Mouse (Mus musculus) heart, embryonic 11.5 days (tissue): ENCODE results near the gene Lyzl6. TPM values are rescaled to one million over a fixed set of nuclear protein-coding genes. Genes with fewer than 3 reads are reported as not detected.
A peak's percentile ranks its signal among the peaks of the same experiment; 100 is the strongest.

Experiments
- ATAC-seq: fragments of 200-750 bp; cut with Nextera tagmentation; replicated peaks from 2 replicates; pipeline ENCODE4 v1.8.0; 2017; ENCODE audit warnings: moderate library complexity; ENCODE audit not compliant: insufficient number of reproducible peaks, low FRiP score, low TSS enrichment
- H3K27ac ChIP-seq: fragments of 300-500 bp; sonication (generic); 2 replicates; pipeline ENCODE4 v1.5.1; 2014; ENCODE audit warnings: mild to moderate bottlenecking, low read depth, low read length
- H3K27me3 ChIP-seq: fragments of 300-500 bp; sonication (generic); 2 replicates; pipeline ENCODE4 v1.6.1; 2014; ENCODE audit warnings: mild to moderate bottlenecking, low read length, mixed read lengths; ENCODE audit not compliant: control insufficient read depth, insufficient read depth
- H3K36me3 ChIP-seq: fragments of 300-500 bp; sonication (generic); 2 replicates; pipeline ENCODE4 v1.6.1; 2014; ENCODE audit warnings: mild to moderate bottlenecking, low read length, moderate library complexity, mixed read lengths; ENCODE audit not compliant: control insufficient read depth, insufficient read depth
- H3K4me1 ChIP-seq: fragments of 300-500 bp; sonication (generic); 2 replicates; pipeline ENCODE4 v1.6.1; 2014; ENCODE audit warnings: low read length; ENCODE audit not compliant: control insufficient read depth, insufficient read depth
- H3K4me2 ChIP-seq: fragments of 300-500 bp; sonication (generic); 2 replicates; pipeline ENCODE4 v1.6.1; 2014; ENCODE audit warnings: mild to moderate bottlenecking, moderate library complexity
- H3K4me3 ChIP-seq: fragments of 300-500 bp; sonication (generic); 2 replicates; pipeline ENCODE4 v1.5.1; 2014; ENCODE audit warnings: low read depth, low read length
- H3K9ac ChIP-seq: fragments of 300-500 bp; sonication (generic); 2 replicates; pipeline ENCODE4 v1.6.1; 2014; ENCODE audit warnings: mild to moderate bottlenecking, low read depth, low read length, moderate library complexity
- H3K9me3 ChIP-seq: fragments of 300-500 bp; sonication (generic); replicated peaks from 2 replicates; pipeline ENCODE4 v1.6.1; 2016; ENCODE audit warnings: low read length; ENCODE audit not compliant: control insufficient read depth
- WGBS: fragments of 180-500 bp; shearing (Covaris S2); extraction: QIAGEN DNeasy Blood & Tissue Kit; methylation state at CpG from one replicate; pipeline ENCODE4 v1.1.7; 2014; ENCODE audit not compliant: insufficient replicate concordance; 5-methylcytosine and 5-hydroxymethylcytosine counted together
- polyA plus RNA-seq: library from polyadenylated mRNA; unstranded; fragments of >200 nt; fragmentation: Nextera tagmentation; extraction: Ambion mirVana; gene quantifications from 2 replicates; pipeline ENCODE4 v1.2.1, GENCODE M21; 2014

Lyzl6 gene
- polyA plus RNA-seq, 1 experiment from 2014 or later = not detected

DNA sequence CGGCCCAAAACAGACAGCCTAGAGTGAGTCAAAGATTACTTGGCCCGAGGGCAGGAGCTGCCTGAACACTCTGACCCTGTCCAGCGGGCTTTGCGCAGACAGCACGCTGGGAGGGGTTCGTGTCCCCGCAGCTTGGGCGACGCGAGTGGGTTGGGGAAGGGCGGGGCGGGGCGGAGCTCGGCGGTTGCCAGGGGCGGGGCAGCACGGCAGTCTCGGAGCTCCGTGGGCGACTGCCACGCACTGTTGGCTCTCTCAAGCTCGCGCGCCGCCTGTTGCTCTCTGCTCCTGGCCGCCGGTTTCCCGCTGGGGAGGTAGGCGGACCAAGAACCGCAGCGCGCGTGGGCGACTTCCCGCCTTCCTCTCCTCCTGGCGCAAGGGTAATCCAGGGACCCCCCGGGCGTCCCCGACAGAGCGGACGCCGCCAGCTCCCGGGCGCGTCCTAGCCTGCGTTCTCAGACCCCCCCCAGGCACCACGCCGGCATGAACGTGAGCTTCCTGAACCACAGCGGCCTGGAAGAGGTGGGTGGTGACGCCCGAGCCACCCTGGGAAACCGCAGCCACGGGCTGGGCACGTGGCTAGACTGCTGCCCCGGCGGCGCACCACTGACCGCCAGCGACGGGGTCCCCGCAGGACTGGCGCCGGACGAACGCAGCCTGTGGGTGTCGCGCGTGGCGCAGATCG, 10.8 kb upstream of the Lyzl6 start, which contains the start of gene Rprml:
Gene Rprml (plus strand): TSS at position 270 of the 682 bp plus-strand sequence.
- ATAC-seq = no peak
- Histone ChIP-seq H3K4me3 (peak within 1 kb of the TSS; percentile 44), H3K4me1 (peaks cover 9% of the 10 kb centered on the region), H3K27me3 (peaks cover 77% of the 10 kb centered on the region), H3K9ac (no peak within 1 kb of the TSS), H3K4me2 (peak within 1 kb of the TSS; percentile 72), H3K27ac (no peak within 1 kb of the TSS), H3K9me3 (no peaks in the 10 kb centered on the region), H3K36me3 (no peaks in the 10 kb centered on the region)
- WGBS = under 1% methylated on average over 56 of the region's 71 CpGs

DNA sequence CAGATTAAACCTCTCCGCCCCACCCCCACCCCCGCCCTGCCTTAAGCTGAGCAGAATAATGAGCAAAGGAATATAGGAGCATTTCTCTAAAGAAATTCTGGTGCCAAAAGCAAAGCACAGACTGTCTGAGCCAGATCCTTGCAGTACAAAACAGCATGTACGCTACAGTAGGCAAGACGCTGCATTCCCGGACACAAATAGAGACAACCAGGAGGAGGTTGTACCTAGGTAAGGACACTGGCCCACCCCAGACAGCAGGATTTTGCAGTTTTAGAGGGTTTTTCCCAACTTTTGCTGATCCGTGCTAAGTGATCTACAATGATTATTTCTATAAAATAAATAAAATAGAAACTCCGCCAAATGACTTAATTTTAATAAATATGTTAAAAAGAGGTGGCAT, 10.0 kb upstream of the Lyzl6 start:
- ATAC-seq = no peak
- peaks cover 69% of the 10 kb centered on the region for H3K27me3 ChIP-seq
- H3K36me3 ChIP-seq = no peaks in the 10 kb centered on the region
- no peak overlapping the region for H3K27ac ChIP-seq
- H3K9ac ChIP-seq = no peak overlapping the region
- 34% methylated on average over 7 of the region's 7 CpGs for WGBS
- no peak overlapping the region for H3K4me3 ChIP-seq
- H3K4me1 ChIP-seq = peaks cover 9% of the 10 kb centered on the region
- H3K9me3 ChIP-seq = no peaks in the 10 kb centered on the region
- no peak overlapping the region for H3K4me2 ChIP-seq

DNA sequence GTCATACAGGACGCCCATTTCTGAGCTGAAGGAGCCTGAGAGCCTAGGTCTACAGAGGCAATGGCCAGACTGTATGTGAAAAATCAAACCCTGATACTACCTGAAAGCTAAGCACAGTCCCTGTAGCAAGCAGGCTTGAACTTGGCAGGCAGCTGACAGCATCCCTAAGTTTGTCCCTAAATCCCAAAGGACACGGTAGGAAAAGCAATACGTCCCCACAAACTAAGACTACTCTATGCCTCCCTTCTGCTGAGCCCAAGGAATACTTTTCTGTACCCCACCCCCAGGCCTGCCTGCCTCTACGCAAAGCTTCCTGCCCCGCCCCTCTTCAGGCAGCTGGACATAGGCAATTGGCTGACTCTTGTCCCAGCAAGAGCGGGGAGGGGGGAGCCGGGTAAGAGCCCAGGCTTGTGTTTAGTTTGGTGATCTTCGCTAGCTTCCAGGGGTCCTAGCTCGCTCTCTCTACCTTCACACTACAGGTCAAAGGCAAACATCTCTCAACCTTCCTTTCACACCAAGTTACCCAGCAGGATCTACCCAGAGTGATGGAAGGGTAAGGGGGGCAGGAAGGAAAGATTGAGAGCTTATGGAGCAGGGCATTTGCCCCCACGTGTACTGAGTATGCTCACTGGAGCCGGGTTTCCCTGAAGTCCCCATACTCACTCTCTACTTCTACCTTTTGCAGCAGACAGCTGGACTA, 9.4 kb upstream of the Lyzl6 start:
- H3K9me3 ChIP-seq = no peaks in the 10 kb centered on the region
- WGBS = 11% methylated on average over 11 of the region's 11 CpGs
- peaks cover 63% of the 10 kb centered on the region for H3K27me3 ChIP-seq

DNA sequence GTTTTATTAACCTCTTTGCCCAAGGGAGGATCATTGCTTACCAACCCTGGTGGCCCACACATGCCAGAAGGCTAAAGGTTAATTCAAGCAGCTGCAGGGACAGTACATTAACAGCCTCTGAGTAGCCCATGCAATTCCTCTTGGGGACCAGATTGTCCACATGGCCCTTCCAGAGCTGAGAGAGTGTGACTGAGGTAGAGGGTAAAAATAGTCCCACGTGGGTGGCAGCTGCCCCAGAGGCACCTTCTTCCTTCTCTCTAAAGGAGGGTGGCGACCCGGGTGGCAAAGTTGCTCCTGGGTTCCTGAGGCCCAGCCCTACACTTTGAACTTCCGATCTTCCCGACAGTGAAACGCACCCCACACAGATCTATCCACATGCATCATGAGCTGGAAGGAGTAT, 7.6 kb upstream of the Lyzl6 start:
- H3K36me3 ChIP-seq = no peaks in the 10 kb centered on the region
- H3K4me3 ChIP-seq = no peak overlapping the region
- no peak overlapping the region for H3K27ac ChIP-seq
- H3K9ac ChIP-seq = no peak overlapping the region
- H3K4me2 ChIP-seq = no peak overlapping the region
- WGBS = 82% methylated on average over 6 of the region's 6 CpGs
- no peak for ATAC-seq
- peaks cover 9% of the 10 kb centered on the region for H3K4me1 ChIP-seq
- H3K9me3 ChIP-seq = no peaks in the 10 kb centered on the region
- peaks cover 45% of the 10 kb centered on the region for H3K27me3 ChIP-seq

More for the DNA sequence above, 9.4 kb upstream of the Lyzl6 start:
- Histone ChIP-seq H3K4me1 (peaks cover 9% of the 10 kb centered on the region), H3K36me3 (no peaks in the 10 kb centered on the region), H3K9ac (no peak overlapping the region), H3K4me3 (no peak overlapping the region), H3K4me2 (no peak overlapping the region), H3K27ac (no peak overlapping the region)
- no peak for ATAC-seq

DNA sequence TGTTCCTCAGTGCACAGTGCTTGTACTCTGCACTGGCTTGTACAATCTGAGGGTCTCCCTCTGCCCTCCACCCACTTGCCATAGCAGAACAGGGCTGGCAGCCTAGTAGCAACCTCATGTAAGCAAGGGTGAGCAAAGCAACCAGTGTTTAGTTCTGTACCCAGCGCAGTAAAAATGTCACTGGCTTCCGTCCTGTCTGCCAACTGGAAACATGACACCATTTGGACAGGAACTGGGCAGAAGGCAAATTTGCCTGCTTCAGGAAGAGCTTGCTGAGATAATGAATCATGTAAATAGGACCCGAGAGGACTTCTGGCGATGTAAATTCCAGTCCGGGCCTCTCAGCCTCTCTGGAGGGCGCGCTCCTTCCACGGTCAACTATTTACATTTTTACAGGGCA, 7.0 kb upstream of the Lyzl6 start:
- no peak overlapping the region for H3K4me3 ChIP-seq
- H3K27me3 ChIP-seq = peaks cover 40% of the 10 kb centered on the region
- H3K36me3 ChIP-seq = no peaks in the 10 kb centered on the region
- 64% methylated on average over 8 of the region's 8 CpGs for WGBS
- H3K27ac ChIP-seq = no peak overlapping the region
- peaks cover 9% of the 10 kb centered on the region for H3K4me1 ChIP-seq
- H3K9ac ChIP-seq = no peak overlapping the region
- no peak overlapping the region for H3K4me2 ChIP-seq
- no peak for ATAC-seq
- H3K9me3 ChIP-seq = no peaks in the 10 kb centered on the region

DNA sequence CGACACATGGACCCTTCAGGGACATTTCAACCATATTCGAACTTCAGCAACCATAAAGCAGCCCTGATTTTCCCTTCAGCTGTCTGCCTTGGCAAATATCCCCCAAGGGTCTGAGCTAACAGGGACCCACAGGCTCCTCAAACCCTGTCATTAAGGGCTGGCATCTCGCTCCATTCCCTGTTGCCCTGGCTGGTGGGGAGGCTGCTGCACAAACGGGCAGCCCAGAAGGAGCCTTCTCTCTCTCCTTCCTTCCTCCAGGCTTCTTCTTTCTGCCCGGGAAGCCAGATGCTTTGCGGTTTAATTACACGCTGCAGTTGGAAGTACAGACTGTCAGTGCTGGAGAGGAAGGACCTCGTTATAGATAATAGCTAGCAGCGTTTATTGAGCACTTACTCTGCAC, 4.5 kb upstream of the Lyzl6 start:
- Histone ChIP-seq H3K27me3 (peaks cover 28% of the 10 kb centered on the region), H3K36me3 (no peaks in the 10 kb centered on the region)
- WGBS = 65% methylated on average over 9 of the region's 9 CpGs

DNA sequence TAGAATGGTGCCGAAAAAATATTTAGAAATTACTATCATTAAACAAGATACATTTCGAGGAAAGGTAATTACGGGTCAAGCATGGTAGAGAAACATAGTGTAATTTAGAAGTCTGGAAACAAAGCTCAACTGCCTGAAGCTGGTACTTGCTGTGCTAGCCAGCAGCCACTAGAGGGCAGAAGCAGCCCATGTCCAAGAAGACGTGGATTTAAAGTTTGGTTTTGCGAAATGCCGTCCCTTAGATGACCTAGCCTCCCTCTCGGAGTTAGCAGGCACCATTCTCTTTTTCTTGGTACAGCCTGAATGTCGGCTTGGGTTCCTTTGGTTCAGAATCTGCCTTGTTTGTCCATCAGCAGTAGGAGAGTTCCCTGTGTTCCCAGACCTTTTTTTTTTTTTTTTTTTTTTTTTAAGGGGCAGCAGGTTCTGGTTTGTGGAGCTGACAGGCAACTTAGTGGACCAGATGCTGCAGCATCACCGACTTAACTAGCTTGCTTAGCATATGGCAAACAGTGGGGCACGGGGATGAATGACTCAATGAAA, 787 bp upstream of the Lyzl6 start:
- Histone ChIP-seq H3K4me1 (no peaks in the 10 kb centered on the region), H3K9ac (no peak overlapping the region), H3K9me3 (no peaks in the 10 kb centered on the region), H3K4me3 (no peak overlapping the region), H3K27ac (no peak overlapping the region), H3K4me2 (peak overlapping the region; percentile 34; the same call in 1 of the 2 replicates), H3K27me3 (peaks cover 15% of the 10 kb centered on the region), H3K36me3 (no peaks in the 10 kb centered on the region)
- 7% methylated on average over 10 of the region's 10 CpGs for WGBS
- no peak for ATAC-seq

More for the DNA sequence above, 4.5 kb upstream of the Lyzl6 start:
- H3K4me1 ChIP-seq = no peaks in the 10 kb centered on the region
- H3K9me3 ChIP-seq = no peaks in the 10 kb centered on the region
- no peak overlapping the region for H3K4me2 ChIP-seq
- no peak overlapping the region for H3K27ac ChIP-seq
- no peak overlapping the region for H3K9ac ChIP-seq
- no peak overlapping the region for H3K4me3 ChIP-seq
- ATAC-seq = no peak

DNA sequence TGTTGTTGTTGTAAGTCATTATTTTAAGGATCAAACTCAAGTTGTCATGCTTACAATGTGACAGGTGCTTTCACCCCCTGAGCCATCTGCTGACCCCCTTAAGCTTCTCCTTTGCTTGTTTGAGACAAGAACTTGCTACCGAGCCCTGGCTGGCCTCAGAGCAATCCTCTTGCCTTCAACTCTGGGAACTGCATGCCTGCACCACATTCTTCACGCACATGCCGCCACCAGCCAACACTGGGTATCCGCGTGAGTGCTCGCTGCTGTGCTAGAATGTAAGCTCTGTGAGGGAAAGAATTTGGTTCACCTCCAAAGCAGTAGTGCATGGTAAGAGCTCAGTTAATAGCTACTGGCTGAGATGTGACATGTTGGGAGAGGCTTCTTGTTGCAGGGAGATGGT, 2.4 kb downstream of the Lyzl6 start:
- H3K9me3 ChIP-seq = no peaks in the 10 kb centered on the region
- H3K4me1 ChIP-seq = no peaks in the 10 kb centered on the region
- no peak for ATAC-seq
- H3K36me3 ChIP-seq = no peaks in the 10 kb centered on the region
- H3K27me3 ChIP-seq = peaks cover 15% of the 10 kb centered on the region
- WGBS = 70% methylated on average over 6 of the region's 6 CpGs
- no peak overlapping the region for H3K4me3 ChIP-seq
- no peak overlapping the region for H3K4me2 ChIP-seq
- H3K27ac ChIP-seq = no peak overlapping the region
- H3K9ac ChIP-seq = no peak overlapping the region
